Mouse (Mus musculus) spleen, postnatal 4 days (tissue): ENCODE measurements around the gene Bcl2l10.
A peak's percentile ranks its signal among the peaks of the same experiment; 100 is the strongest.

ENCODE experiments used
- DNase-seq, 2 experiments: peaks; one replicate each; pipeline ENCODE4 v3.0.0; 2022; ENCODE audit warnings: low spot score in 2 of 2

The Bcl2l10 gene

DNA sequence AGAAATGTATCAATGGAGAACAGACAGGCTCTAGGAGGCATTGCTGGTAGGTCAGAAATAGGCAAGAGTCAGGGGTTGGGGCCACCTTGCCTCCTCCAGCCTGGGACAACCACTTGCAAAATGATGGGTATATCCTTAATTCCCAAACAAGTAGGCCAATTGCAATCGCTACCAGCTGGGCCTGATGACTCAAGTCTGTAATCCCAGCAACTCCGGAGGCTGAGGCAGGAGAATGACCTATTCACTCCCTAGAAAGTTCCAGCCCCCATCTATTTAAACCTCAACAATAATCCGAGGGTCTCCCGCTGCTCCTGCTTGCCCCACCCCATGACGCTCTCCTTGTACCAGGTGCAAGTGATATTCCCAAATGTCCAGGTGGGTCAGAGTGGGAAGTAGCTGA, at the start of gene Bcl2l10:
Gene Bcl2l10, plus strand, starts transcription at position 301 of the 400 bp plus-strand sequence.
- no peak for DNase-seq

GRCm38 (mm10) chr9:75299342-75299741, 48.2 kb upstream of the Bcl2l10 start:
- DNase-seq, result no peak

GRCm38 (mm10) chr9:75303033-75303432, 44.5 kb upstream of the Bcl2l10 start:
- DNase-seq, result no peak

GRCm38 (mm10) chr9:75303701-75304261, 43.8 kb upstream of the Bcl2l10 start:
- no peak for DNase-seq

DNA sequence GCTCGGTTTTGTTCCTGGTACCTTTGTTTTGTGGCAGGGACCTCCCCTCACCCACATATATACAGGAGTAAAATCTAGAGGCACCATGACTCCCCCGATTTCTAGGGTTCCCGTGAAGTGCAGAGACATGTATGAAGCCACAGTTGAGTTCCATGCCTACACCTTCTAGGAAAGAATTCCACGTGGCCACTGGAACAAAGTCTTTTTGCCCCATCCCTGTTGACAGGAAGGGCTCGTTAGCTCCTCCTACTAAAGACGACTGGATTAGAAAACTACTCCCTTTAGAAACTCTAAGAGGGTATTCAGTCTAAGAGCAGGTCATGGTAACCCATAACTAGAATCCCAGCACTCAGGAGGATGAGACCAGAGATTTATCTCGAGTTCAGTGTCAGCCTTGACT, 43.3 kb upstream of the Bcl2l10 start:
- no peak for DNase-seq

- DNase-seq, result no peak
These were observed 41.2 kb upstream of the Bcl2l10 start, which contains the start of gene Gnb5 for GRCm38 (mm10) chr9:75306126-75306898. Gene Gnb5, plus strand, starts transcription at chr9:75306288.

GRCm38 (mm10) chr9:75307015-75307414, 40.5 kb upstream of the Bcl2l10 start:
- DNase-seq, result no peak

DNA sequence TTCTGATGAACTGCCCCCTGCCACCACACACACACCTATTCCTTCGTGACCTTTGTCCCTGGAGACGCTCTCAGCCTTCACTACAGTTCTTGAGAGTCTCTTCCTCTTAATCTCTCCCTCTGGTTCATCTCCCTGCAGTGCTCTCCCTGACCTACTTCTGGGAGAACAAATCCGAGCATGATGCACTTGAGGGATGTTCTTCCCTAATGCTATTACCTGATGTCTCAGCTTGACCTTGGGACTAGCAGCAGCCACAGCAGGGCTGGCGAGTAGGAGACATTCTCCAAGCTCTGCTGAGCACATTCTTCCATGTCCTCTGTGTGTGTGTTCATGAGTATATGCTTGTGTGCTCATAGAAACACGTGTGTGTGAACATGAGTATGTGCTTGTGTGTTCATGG, 38.9 kb upstream of the Bcl2l10 start:
- no peak for DNase-seq

GRCm38 (mm10) chr9:75312008-75312407, 35.5 kb upstream of the Bcl2l10 start:
- peak; percentile 54 to 88 for DNase-seq

- no peak for DNase-seq
These were observed 34.3 kb upstream of the Bcl2l10 start for GRCm38 (mm10) chr9:75313138-75313831.

GRCm38 (mm10) chr9:75313832-75314516, 33.6 kb upstream of the Bcl2l10 start:
- DNase-seq, result peak; percentile 41 to 79

DNA sequence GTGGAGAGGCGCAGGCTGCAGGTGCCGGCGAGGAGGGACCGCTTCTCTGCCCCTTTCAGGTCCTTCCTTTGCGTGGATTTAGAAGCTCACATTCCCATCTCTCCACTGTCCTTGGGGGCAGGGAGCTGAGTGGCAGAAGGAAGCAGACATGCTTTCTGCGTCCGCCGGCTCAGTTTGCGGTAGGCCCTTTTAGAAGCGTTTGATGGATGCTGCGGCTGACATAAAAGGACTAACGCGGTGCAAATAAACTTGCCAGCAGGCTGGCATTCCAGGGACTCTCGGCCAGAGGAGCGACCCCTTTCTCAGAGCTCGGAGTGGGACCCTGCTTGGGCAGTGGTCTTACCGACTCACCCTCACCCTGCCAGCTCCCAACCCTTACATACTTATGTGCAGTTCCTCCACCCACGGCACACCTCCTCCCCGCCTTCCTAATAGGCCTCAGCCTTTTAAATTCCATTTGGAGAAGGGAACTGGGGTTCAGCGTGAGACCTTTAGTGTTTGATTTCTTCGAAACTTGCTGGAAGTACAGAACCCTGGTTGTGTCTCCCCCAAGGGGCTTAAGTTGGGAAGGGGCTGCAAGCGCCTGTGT, 32.9 kb upstream of the Bcl2l10 start:
- no peak for DNase-seq

- no peak for DNase-seq
These were observed 32.3 kb upstream of the Bcl2l10 start for GRCm38 (mm10) chr9:75315238-75315637.

DNA sequence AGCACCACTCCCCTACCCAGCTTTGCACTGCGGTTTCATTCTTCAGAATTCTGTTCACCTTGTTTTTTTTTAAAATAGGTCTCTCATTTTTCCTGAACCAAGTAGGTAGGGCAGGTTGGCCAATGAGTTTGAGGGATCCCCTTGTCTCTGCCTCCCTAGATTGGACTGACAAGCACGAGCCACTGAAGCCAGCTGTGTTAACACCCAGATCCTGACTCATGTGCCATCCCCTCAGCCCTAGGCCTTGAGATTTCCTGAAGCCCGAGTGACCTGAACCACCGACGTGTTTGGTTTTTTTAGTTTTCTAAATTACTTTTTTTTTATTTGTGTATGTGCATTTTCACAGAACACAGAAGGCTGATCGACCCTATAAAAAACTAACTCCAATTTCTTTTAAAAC, 30.8 kb upstream of the Bcl2l10 start:
- DNase-seq, result no peak

- no peak for DNase-seq
These were observed 29.4 kb upstream of the Bcl2l10 start for GRCm38 (mm10) chr9:75318196-75318595.

DNA sequence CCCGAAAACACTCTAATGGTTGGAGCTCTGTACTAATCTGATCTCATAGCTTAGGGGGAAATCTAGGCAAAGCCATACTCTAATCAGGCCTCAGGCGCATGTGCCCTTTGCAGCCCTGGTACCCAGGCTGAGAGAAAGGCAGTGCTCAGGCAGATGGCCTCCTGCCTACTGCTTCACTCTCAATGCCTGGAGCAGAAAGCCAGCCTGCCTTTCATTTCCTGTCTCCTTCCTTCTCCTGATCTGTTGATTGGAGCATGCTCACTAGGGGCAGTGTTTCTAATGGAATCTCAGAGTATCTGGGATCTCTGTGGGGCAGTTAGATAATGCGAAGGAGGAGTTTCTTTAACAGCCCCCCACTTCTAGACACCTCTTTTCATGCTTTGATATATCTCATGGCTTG, 28.2 kb upstream of the Bcl2l10 start:
- no peak for DNase-seq

- no peak for DNase-seq
These were observed 25.3 kb upstream of the Bcl2l10 start for GRCm38 (mm10) chr9:75322099-75322885.

- DNase-seq, result no peak
These were observed 19.5 kb upstream of the Bcl2l10 start for GRCm38 (mm10) chr9:75328047-75328446.

GRCm38 (mm10) chr9:75330821-75331220, 16.7 kb upstream of the Bcl2l10 start:
- no peak for DNase-seq

- DNase-seq, result no peak
These were observed 13.1 kb upstream of the Bcl2l10 start for GRCm38 (mm10) chr9:75334440-75334839.

- DNase-seq, result no peak
These were observed 9.5 kb upstream of the Bcl2l10 start for GRCm38 (mm10) chr9:75338016-75338415.
